Mouse (Mus musculus) lung, adult 18-20 months (tissue): ENCODE data around the gene Esrp2.
A peak's percentile ranks its signal among the peaks of the same experiment; 100 is the strongest.

Experiments
- DNase-seq, 2 experiments: peaks; one replicate each; pipeline ENCODE4 v3.0.0; 2022; ENCODE audit warnings: mixed read lengths in 2 of 2

Esrp2 gene

DNA sequence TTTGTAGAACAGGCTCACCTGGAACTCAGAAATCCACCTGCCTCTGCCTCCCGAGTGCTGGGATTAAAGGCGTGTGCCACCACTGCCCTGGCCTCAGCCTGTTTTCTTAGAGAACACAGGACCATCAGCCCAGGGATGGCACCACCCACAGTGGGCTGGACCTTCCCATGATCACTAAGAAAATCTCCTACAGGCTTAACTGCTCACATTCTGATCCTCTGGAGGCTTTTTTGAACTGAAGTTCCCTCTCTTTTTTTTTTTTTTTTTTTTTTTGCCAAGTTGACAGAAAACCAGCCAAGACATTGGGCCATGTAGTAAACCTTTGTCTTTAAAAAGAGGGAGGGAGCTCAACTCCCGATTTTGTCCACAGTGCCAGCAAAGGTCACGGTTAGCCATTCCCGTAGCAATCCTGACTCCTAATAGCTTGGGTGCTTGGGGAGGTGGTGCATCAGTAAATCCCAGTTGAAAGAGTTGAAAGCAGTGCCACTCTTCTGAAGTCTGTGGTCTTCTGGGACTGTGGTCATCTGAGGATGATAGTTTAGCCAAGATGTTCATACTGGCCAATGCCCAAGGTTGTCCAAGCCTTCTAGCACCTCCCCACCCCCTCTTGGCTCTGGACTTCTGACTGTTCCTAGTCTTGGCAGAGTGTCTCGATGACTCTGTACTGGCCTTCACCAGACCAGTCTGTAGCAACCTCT lies 11.2 kb upstream of the Esrp2 start:
- DNase-seq = peak in 1 of 2 experiments; percentile 46

DNA sequence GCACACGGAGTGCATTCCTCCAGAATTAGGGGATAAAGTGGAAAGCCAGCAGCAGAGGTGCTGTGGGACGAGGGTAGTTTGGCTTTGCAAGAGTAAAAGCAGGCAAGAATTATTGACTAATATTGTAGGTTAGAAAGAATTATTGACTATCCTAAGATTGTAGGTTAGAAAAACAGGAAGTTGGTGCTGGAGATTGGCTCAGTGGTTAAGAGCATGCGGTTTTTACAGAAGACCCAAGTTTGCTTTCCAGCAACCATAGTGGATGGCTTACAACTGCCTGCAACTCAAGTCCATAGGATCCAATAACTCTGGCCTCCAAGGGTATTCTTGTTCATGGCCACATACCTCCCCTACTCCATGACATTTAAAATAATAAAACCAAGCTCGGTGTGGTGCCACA lies 9.2 kb upstream of the Esrp2 start:
- DNase-seq = no peak

DNA sequence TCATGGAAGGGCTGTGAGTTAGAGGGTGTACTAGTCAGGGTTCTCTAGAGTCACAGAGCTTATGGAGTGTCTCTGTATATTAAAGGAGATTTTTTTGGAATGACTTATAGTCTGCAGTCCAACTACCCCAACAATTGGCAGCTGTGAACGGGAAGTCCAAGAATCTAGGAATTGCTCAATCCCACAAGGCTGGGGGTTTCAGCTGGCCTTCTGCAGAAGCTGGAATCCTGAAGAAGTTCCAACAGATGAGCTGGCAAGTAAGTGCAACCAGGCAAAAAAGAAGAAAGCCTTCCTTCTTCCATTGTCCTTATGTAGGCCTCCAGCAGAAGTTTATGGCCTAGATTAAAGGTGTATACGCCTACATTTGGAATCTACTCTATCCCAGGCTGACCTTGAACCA lies 8.6 kb upstream of the Esrp2 start:
- DNase-seq = peak in 1 of 2 experiments; percentile 52

DNA sequence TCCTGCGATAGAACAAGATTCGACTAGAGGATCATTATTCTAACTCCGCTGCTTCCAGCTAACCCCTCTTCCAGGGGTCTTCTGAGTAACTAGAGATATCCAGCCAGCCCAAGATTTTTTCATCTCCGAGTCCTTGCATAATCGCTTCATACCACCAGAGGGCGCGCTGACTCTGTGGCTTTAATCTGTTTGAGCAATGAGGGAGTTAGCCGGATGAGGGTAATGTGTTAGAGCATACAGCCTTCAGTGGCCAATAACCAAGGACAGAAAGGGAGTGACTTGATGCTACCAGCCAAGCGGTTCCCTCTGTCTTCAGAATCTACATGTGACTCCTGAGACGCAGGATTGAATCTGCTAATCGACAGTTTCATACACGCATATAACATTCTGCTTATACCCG lies 4.0 kb upstream of the Esrp2 start:
- peak; percentile 82 to 83 for DNase-seq

DNA sequence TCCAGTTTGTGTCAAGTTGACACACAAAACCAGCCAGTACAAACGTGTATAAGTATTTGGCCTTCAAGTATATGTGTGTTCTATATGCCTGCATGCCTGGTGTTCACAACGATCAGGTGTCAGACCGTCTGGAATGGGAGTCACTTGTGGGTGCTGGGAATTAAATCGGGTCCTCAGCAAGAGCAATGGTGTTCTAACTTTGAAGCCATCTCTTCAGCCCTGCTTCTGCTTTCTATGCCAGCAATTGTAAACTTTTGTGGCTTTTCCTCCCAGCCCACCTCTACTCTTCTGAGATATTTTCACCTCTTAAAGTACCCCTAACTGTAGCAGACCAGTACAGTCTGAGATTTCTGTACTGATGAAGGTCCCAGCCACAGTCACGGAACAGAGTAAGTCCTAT lies 3.4 kb upstream of the Esrp2 start:
- no peak for DNase-seq

DNA sequence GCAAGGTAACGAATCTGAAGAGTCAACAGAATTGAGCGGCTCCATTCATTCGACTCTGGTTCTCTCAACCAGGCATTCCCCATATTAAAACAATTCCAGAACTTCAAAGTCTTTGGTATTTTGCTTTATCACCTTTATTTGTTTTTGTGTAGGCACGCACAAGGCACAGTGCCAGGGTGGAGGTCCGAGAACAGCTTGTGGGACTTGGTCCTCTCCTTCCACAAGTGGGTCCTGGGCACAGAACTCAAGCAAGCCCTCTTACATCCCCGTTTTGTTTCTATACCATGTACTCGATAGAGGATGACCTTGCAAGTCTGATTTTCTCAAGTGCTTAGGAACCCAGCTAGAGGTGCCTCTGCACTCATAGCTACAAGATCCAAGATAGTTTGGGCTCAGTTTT lies 1.8 kb upstream of the Esrp2 start:
- DNase-seq = no peak

DNA sequence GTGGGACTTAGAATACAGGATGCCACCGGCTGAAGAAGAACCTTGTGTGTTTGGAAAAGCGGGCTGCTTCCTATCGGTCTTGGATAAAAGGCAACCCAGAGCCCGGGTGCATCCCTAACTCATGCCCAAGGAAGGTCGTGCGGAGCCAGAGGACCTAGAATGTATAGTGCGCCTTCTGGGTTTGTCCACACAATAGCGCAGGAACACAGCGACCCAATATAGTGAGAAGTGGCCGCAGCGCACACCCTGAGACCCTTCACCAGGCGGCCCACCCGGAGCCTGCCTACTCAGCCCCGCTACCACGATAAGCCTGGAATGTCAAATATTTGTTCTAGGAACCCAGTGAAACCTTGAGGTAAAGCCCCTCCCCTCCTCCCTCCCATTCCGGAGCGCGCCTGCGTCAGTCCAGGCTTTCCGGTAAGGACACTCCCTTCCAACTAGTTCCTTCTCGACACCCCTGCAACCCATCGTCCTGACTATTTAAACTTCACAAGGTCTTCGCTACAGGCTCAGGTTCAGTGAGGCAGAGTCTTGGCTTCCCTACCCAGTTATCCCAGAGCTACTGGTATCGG lies 1.2 kb upstream of the Esrp2 start:
- DNase-seq = peak; percentile 94 to 96

DNA sequence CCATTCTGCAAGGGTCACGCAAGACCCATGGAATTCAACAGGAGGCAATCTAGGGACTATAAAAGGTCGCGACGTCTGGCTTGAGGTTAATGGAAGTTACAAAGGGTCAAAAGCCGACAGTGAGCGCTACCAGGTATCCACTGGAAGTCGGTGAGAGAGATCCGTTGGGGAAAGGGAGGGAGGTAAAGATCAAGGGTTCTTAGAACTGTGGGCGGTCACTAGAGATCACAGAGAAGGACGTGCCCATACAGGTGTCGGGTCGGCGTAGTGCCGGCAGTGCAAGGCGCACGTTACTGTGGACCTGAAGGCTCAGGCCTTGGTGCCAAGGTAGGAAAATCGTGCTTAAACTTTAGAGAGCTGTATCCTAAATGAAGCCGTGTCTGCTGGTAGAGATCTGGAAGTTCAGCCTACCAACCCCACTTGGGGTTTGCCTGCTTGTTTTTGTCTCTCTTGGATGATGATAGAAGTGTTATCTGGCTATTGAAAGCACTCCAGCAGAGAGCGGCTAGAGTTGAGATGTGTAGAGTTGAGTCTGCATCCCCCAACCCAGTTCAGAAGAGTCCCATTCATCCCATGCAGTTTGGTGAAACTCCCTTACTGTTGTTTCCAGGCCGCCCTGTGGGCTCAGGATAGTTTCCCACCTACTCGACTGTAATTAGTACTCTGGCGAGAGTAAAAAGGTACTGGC lies 588 bp upstream of the Esrp2 start:
- DNase-seq = peak; percentile 54 to 67

DNA sequence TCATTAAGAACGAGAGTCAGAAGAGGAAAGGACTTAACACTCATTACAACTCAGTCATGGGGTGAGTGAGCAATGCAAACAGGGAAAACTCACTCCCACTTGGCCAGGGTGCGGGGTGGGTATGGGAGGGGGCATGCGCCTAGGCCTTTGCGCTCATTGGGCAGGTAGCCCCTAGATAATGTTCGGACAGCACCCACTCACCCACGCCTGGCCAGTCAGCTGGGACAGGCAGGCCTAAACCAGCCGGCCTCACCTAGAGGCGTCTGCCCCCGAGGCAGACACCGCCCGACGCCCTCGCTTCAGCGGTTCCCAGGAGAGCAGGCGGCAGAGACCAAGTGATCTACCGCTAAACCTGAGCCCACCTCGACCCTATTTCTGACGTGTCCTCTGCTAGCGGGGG lies 1.1 kb downstream of the Esrp2 start:
- peak; percentile 43 to 69 for DNase-seq

DNA sequence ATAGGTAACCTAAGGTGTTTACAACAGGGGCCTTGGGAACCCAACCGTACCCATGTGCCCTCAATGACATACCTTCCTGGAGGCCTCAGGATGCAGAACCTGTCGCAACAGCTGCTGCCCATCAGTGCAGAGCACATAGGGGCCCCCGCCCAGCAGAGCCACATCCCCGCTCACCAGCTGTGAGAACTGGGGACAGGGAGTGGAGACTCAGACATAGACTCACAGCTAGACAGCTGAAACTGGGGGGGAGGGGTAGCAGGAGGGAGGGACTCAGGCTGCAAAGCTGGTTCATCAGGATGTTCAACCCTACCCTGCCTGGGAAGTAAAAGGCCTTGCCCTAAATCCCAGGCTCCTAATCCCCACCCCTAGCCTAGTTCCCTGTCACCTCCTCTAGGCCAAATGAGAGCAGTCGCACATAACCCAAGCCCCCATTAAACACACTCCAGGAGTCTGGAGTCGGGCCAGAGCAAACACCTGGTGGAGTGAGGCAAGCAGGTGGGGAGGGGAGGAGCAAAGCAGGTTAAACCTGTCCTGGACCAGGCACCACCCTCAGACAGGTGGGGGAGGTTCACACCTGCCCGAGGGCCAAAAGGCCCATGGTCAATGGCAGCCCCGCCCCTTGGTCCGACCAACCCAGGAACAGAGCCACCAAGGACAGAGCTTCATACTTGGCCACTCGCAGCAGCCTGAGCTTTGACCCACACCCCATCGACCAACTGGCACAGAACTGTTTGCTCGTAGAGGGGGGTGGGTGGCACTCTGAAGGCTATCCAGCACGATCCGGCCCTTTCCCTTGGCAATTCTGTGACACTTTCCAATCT lies 1.8 kb downstream of the Esrp2 start:
- DNase-seq = peak; percentile 96 to 98

DNA sequence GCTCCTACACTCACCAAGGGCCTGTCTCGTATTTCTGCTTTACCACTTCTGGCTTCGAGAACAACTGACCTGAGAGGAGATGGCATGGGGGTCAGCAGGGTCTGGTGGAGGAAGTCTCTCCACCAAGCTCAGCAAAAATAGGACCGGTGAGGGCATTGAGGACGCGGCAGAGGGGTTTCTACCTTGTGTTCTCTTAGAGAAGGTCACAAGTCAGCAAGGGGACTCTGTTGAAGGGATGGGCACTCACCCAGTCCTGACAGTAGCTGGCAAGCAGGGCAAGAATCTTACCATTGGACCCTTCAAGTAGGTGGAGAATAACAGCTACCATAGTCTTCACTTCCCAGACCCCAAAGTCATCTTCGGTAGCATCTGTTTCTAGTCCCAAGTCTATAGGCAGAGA lies 2.8 kb downstream of the Esrp2 start:
- DNase-seq = no peak

DNA sequence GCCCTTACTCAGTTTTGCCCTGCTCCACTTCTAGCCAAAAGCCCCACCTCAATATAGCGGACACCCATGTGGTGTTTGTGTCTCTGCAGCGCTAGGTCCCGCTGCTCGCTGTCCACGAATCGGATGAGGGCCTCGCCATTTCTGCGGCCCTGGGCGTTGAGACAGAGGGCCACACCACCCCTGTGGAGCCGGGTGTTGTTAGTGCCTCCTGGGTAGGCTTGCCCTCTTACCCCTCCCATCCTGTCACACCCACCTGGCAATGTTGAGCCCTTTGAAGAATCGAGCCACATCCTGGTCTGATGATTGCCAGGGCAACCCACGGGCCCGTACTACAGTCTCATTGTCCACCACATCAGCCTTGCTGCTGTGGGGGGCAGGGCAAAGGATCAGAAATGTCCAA lies 3.2 kb downstream of the Esrp2 start:
- DNase-seq = peak in 1 of 2 experiments; percentile 59

DNA sequence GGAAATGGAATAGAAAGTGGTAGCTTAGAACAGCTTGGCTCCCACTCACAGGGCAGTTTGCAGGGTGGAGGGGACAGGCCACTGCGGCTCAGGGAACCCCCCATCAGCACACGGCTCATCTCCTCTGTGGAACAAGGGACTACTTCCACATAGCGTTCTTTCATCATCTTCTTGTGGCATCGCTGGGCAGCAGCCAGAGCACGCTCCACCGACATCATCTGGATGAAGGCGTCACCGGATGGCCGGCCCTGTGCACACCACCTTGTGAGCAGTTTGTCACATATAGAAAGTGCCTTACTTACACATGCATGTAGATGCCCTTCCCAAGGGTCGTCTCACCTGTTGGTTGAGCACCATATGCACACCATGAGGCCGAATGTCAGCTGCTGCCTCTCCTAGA lies 4.4 kb downstream of the Esrp2 start:
- DNase-seq = no peak

DNA sequence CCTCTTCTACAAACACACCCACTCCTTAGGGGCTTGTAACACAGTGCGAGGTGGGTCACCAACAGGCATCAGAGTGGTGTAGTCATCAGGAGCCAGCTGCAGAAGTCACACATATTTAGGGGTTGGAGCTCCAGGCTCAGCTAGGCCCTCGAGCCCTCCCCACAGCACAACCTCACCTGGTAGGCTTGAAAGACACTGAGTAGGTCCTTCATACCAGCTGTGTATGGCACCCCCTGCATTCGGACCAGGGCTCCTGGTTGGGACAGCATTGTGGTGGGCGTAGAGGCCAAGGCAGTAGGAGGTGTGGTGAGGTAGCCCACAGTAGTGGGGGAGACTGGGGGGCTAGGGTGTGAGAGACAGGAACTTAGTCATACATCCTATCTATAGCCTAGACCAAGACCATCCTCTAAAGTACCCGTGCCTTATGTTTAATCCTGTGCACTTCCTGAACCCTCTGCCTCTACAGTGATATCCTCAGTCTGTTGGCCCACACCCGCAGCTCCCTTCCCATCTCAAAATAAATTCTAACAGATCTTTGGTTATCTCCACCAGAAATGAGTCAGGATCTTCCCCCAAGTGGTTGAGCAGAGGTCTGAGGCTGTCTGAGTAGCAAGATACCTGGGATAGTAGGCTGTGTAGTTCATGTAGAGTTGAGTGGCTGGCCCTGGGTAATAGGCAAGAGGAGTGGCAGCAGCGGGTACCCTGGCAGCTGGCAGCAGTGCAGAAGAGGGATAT lies 5.1 kb downstream of the Esrp2 start:
- DNase-seq = no peak

DNA sequence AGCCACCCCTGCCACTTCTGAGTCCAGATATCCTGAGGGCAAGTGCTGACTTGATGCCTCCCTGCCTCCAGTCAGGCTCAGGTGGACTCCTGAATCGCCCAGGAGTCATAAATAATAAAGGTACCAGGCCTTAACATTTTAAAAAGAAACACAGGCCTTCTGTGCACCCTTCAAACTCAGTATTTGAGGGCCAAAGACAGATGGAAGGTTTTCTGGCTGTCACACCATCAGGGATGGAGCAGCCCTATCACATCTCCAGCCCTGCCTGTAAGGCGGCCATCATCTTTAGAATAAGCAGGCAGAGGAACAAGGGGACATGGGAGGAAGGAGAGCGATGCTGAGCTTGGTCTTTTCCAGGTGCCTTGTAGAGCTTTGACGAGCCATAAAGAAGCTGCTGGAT lies 5.8 kb downstream of the Esrp2 start:
- DNase-seq = no peak

DNA sequence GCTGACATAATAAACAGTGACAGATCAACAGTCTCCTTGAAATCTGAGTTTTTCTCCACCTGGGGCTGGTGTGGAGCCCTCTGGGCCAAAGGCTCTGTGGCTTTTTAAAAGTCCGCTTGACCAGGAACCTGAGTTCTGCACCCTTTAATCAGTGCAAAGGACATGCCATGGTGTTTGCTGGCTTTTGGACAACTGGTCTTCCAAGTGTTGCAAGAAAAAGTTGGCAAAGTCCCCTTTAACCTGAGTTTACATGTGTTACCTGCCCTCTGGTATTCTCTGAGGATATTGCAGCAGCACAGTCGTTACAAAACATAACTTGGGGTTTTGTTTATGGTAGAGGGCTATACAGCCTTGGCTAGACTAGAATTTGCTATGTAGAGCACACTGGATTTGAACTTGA lies 6.3 kb downstream of the Esrp2 start:
- DNase-seq = no peak

DNA sequence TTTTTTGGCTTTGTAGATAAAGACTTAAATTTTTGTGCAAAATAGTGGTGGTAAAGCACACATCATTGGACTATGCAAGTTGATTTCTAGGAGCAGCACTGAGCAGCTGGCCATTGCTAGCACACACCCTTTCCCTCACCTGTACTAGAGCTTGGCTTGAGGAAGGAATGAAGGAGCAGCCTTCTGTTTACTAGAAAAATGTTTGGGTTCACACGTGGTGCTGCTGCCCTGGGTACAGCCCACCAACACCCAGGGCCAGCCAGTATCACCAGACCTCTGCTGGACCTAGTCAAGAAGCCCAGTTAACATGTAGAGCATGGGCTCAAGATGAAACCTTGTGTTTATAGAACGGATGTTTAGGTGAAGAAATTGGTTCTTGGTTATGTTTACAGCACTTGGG lies 6.8 kb downstream of the Esrp2 start:
- DNase-seq = no peak

DNA sequence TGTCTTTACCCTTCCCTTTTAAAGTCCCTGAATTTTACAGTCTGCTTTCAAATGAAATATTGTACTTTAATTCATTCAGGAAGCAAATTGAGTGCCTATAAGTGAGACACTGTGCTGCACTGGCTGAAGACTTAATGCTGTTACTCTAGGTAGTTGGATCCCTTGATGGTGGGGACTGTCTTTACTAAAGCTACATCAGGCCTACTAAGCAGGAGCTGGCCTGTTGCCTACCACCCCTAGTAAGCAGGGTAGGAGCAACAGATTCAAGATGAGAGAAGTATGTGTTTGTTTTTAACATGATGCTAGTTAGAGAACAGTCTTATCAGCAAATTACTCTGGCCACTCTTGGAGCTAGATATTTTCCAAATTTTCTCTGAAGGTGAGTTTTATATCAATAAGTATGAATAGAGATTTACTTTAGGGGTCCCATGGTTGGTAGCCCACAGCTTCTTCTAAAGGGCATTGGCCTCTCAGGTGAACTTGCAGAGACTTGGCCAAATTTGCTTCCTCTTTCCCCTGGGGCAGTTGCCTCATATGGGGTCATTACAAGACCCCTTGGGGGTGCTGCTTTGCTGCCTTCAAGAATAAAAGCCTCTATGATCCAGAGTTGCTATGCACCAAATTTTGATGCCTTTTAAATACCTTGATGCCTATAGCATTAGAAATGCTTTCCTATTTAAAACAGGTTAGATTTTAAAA lies 7.4 kb downstream of the Esrp2 start:
- no peak for DNase-seq

DNA sequence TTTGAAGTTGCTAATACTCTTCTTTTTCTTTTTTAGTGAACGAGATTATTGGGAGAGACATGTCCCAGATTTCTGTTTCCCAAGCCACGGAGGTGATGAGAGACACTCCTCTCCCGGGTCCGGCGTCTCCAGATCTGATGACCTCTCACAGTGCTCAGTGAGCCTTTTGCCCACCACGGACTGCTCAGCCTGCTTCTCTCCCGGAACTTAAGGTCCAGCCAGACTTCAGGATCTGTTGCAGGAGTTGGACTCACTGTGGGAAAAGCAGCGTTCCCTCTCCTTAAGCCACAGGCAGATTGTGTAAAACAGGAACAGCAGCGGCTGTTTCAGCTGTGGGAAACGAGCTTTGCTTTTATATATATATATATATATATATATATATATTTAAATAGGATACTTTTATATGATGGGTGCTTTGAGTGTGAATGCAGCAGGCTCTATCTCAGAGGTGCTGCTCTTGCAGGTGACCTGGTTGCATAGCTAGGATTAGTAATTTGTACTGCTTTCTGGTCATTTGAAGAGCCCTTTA lies 8.8 kb downstream of the Esrp2 start:
- DNase-seq = no peak

DNA sequence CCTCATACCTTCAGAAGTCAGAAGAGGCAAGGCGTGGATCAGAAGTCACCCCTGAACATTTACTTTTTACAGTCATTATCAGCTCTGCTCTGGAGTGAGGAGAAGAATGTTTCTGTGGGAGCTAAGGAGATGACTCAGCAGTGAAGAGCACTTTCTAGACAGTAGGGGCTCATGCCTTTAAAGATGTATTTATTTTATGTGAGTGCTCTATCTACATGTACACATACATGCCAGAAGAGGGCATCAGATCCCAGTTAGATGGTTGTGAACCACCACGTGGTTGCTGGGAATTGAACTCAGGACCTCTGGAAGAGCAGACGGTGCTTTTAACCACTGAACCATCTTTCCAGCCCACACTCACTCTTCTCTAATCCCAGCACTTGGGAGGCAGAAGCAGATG lies 9.7 kb downstream of the Esrp2 start:
- no peak for DNase-seq

DNA sequence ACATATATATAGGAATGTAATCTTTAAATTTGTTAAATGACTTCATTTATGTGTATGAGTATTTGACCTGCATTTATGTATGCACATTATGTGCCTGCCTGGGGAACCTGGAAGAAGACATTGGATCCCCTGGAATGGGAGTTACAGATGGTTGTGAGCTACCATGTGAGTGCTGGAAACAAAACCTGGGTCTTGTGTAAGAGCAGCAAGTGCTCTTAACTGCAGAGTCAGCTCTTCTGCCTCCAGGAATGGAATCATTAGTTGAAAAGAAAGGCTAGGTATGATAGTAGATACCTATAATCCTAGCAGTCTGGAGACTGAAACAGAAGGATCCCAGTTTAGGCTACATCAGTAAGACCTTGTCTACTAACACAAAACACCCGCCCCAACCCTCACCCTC lies 10.7 kb downstream of the Esrp2 start:
- DNase-seq = no peak

DNA sequence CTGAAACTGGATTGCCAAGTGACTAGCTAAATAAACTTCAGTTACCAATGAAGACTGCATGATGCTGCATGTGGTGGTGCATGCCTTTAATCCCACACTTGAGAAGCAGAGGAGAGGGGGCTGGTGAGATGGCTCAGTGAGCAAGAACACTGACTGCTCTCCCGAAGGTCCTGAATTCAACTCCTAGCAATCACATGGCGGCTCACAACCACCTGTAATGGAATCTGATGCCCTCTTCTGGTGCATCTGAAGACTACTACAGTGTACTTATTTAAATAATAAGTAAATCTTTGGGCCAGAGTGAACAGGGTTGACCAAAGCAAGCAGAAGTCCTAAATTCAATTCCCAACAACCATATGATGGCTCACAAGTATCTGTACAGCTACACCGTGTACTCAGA lies 13.3 kb downstream of the Esrp2 start:
- DNase-seq = no peak
